In the genomic region with DNA sequence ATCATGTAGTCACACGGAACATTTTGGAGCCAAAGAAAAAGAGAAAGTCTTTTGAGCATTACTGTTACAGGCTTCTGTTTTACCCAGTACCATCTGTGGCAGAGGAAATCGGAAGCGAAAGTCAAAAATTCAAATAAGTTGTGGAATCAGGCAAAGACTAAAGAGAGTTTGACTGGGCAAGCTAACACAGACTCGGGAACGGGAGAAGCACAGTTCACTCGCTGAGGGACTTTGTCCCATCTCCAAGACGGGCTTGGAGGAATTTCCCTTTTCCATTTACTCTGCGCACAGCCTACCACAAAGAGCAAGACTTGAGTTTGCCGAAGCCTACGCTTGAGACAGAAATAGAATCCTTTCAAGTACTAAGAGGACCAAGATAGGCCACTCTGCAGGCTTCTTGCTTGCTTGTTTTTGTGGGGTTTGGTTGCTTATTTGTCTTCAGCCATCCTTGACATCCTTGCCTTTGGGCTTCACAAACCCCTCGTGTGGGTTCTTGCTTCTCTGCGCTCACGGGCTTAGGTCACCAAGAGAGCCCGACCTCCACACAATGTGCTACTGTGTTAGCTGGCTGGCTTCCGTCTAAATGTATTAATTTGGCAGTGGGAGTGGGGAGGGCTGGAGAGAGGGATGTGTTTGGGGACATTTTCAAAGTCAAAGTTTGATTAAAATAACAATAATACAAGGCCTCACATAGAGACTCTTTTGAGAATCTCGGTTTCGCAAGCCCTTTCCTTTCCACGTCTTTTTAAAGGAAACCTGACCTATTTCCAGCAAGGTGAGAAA, we compare ENCODE assay signal across 17 mouse cellular contexts. TPM values are rescaled to one million over a fixed set of nuclear protein-coding genes. Genes with fewer than 3 reads are reported as not detected.
DNase-seq lines count a peak whose midpoint lies in the region; ATAC-seq lines count a peak whose summit lies in the region.
"Had no signal": no experiment of that assay in that cellular context is flagged by ENCODE, and none has a peak within 500 bp of the region (broad histone marks: within the 10 kb centered on the region; RNA-seq: fewer than 3 reads in every experiment).

No protein-coding gene starts in this region.

- no peaks in the 10 kb centered on the region for H3K4me1 ChIP-seq in heart, embryonic 11.5 days (ENCODE audit: control insufficient read depth, insufficient read depth, low read length)
- H3K4me1 ChIP-seq in embryonic facial prominence, embryonic 11.5 days (ENCODE audit: control insufficient read depth, insufficient read depth, low read length), result no peaks in the 10 kb centered on the region
- H3K4me1 ChIP-seq: lung, embryonic 15.5 days had no signal

- no peaks in the 10 kb centered on the region for H3K36me3 ChIP-seq in heart, embryonic 11.5 days (ENCODE audit: control insufficient read depth, insufficient read depth, low read length)
- H3K36me3 ChIP-seq in embryonic facial prominence, embryonic 11.5 days (replicated peaks; ENCODE audit: control insufficient read depth, insufficient read depth, low read depth, low read length), result no peaks in the 10 kb centered on the region
- H3K36me3 ChIP-seq: lung, embryonic 15.5 days had no signal

- no peak for ATAC-seq in heart, embryonic 11.5 days (replicated peaks; ENCODE audit: insufficient number of reproducible peaks, low FRiP score, low TSS enrichment)
- no peak for ATAC-seq in embryonic facial prominence, embryonic 11.5 days (replicated peaks; ENCODE audit: insufficient number of reproducible peaks, low FRiP score, low TSS enrichment, low read depth)
- ATAC-seq: intestine, postnatal 0 days had no signal

- intact Hi-C loops in heart, postnatal 10 days (cut with DNase I), result no loop called here
- intact Hi-C loops in left cerebral cortex, postnatal 10 days (cut with DNase I), result no loop called here

- H3K4me2 ChIP-seq in heart, embryonic 11.5 days, result peak overlapping the region; percentile 20; the same call in 1 of the 2 replicates
- H3K4me2 ChIP-seq in embryonic facial prominence, embryonic 11.5 days (ENCODE audit: low read depth, low read length), result no peak overlapping the region
- H3K4me2 ChIP-seq: lung, embryonic 15.5 days had no signal

- no peaks in the 10 kb centered on the region for H3K27me3 ChIP-seq in heart, embryonic 11.5 days (ENCODE audit: control insufficient read depth, insufficient read depth, low read length)
- no peaks in the 10 kb centered on the region for H3K27me3 ChIP-seq in embryonic facial prominence, embryonic 11.5 days (ENCODE audit: control insufficient read depth, insufficient read depth, low read length)
- H3K27me3 ChIP-seq: lung, embryonic 15.5 days had no signal

- H3K4me3 ChIP-seq in heart, embryonic 11.5 days (ENCODE audit: low read depth, low read length), result no peak overlapping the region
- H3K4me3 ChIP-seq in embryonic facial prominence, embryonic 11.5 days (ENCODE audit: low read depth, low read length), result no peak overlapping the region
- H3K4me3 ChIP-seq: lung, embryonic 15.5 days had no signal

- no peak for DNase-seq in heart, postnatal 10 days
- peak; percentile 27 to 48 for DNase-seq in left cerebral cortex, adult 18-20 months (ENCODE audit: low spot score in 2 of 2)
- no peak for DNase-seq in left cerebral cortex, postnatal 10 days (ENCODE audit: extremely low spot score in 1 of 2, low spot score in 2 of 2)
- peak; percentile 78 for DNase-seq in brain, adult 2 months (ENCODE audit: low read depth, low spot score)
- peak; percentile 15 for DNase-seq in embryonic facial prominence, embryonic 11.5 days (ENCODE audit: low spot score)
- no peak for DNase-seq in cerebellum, postnatal 36 days
- DNase-seq: cerebellum, adult 11 months; gastrocnemius, postnatal 10 days; kidney, postnatal 25 days; thymus, postnatal 36 days had no signal

- WGBS in heart, embryonic 11.5 days (ENCODE audit: insufficient replicate concordance), result 63% methylated on average over 18 of the region's 18 CpGs
- WGBS in embryonic facial prominence, embryonic 11.5 days, result 60% methylated on average over 18 of the region's 18 CpGs

- no peaks in the 10 kb centered on the region for H3K9me3 ChIP-seq in heart, embryonic 11.5 days (replicated peaks; ENCODE audit: control insufficient read depth, low read length)
- no peaks in the 10 kb centered on the region for H3K9me3 ChIP-seq in embryonic facial prominence, embryonic 11.5 days (replicated peaks; ENCODE audit: control insufficient read depth, low read length)
- H3K9me3 ChIP-seq: lung, embryonic 15.5 days had no signal

- no peak overlapping the region for H3K9ac ChIP-seq in heart, embryonic 11.5 days (ENCODE audit: low read depth, low read length)
- H3K9ac ChIP-seq in embryonic facial prominence, embryonic 11.5 days (replicated peaks; ENCODE audit: low read length), result no peak overlapping the region
- H3K9ac ChIP-seq: lung, embryonic 15.5 days had no signal

- H3K27ac ChIP-seq in heart, embryonic 11.5 days (ENCODE audit: low read depth, low read length), result no peak overlapping the region
- H3K27ac ChIP-seq in embryonic facial prominence, embryonic 11.5 days (replicated peaks; ENCODE audit: low read depth, low read length), result no peak overlapping the region
- H3K27ac ChIP-seq: lung, embryonic 15.5 days had no signal

RNA-seq across cellular contexts. Expression of a gene that starts 30.5 kb away (rescaled TPM):
- polyA plus RNA-seq in heart, embryonic 11.5 days (2014; fragmentation: Nextera tagmentation; extraction: Ambion mirVana), result 10.3 and 14.2 TPM in 2 replicates
- total RNA-seq in heart, postnatal 10 days (2021), result 10 to 100 TPM; 10.5 to 12.1 TPM
- total RNA-seq in left cerebral cortex, adult 18-20 months (2021), result 1 to 10 TPM; 6.5 to 7.1 TPM
- 1 to 10 TPM; 6.6 to 8.2 TPM for total RNA-seq in left cerebral cortex, postnatal 10 days (2021)
- polyA plus RNA-seq in embryonic facial prominence, embryonic 11.5 days (2014; fragmentation: Nextera tagmentation; extraction: Ambion mirVana), result 40.0 and 42.0 TPM in 2 replicates

RNA-seq across cellular contexts. Expression of a gene that starts 31.7 kb away (rescaled TPM):
- 6.2 and 7.7 TPM in 2 replicates for polyA plus RNA-seq in heart, embryonic 11.5 days (2014; fragmentation: Nextera tagmentation; extraction: Ambion mirVana)
- total RNA-seq in heart, postnatal 10 days (2021), result 1 to 10 TPM; 4.9 to 6.1 TPM
- total RNA-seq in left cerebral cortex, adult 18-20 months (2021), result 1 to 10 TPM; 1.9 to 2.3 TPM
- 1 to 10 TPM; 3.4 to 3.8 TPM for total RNA-seq in left cerebral cortex, postnatal 10 days (2021)
- polyA plus RNA-seq in embryonic facial prominence, embryonic 11.5 days (2014; fragmentation: Nextera tagmentation; extraction: Ambion mirVana), result 6.7 and 7.3 TPM in 2 replicates

RNA-seq across cellular contexts. Expression of a gene that starts 49.8 kb away (rescaled TPM):
- not detected in 2 replicates for polyA plus RNA-seq in heart, embryonic 11.5 days (2014; fragmentation: Nextera tagmentation; extraction: Ambion mirVana)
- total RNA-seq in heart, postnatal 10 days (2021), result not detected
- total RNA-seq in left cerebral cortex, adult 18-20 months (2021), result not detected
- not detected for total RNA-seq in left cerebral cortex, postnatal 10 days (2021)
- not detected in 2 replicates for polyA plus RNA-seq in embryonic facial prominence, embryonic 11.5 days (2014; fragmentation: Nextera tagmentation; extraction: Ambion mirVana)
- total RNA-seq: gastrocnemius, postnatal 10 days; left cerebral cortex, adult 8-10 months; liver, adult 2 months had no signal
- polyA plus RNA-seq: heart, postnatal 0 days; intestine, postnatal 0 days; liver, adult 2 months; lung, embryonic 15.5 days; stomach, embryonic 14.5 days had no signal

Comparison
In these comparisons a context has a peak if more than half of its experiments do, and no peak if none do; other contexts are left out.
1. DNase-seq: peak in left cerebral cortex, adult 18-20 months (2 of 2), brain, adult 2 months (single experiment) and embryonic facial prominence, embryonic 11.5 days (single experiment); none in heart, postnatal 10 days (0 of 2), left cerebral cortex, postnatal 10 days (0 of 2) and cerebellum, postnatal 36 days (0 of 2).